Mouse (Mus musculus) erythroblast, embryonic 14.5 days (primary cell): Measurements from ENCODE around the gene 2810021J22Rik.

Experiments used
- GATA1 ChIP-seq: IDR thresholded peaks from 2 replicates; pipeline ENCODE4 v1.6.1; 2012; ENCODE audit warnings: low read length, inconsistent platforms, mixed read lengths
- TAL1 ChIP-seq: IDR thresholded peaks from 3 replicates; pipeline ENCODE4 v1.6.1; 2012; ENCODE audit warnings: low read length, inconsistent platforms, mixed read lengths

- TF ChIP-seq GATA1 = no peak
- no peak for TF ChIP-seq TAL1
Measured at GRCm38 (mm10) chr11:58926651-58927050, 59.6 kb downstream of the 2810021J22Rik start.
